Mouse (Mus musculus) fat pad, adult 2 months (tissue): Measurements from ENCODE around the gene Rwdd4a.

Experiments used
- DNase-seq: peaks from one replicate; pipeline ENCODE4 v3.0.0-alpha.2; 2011; ENCODE audit warnings: low read depth, low spot score; ENCODE audit errors: extremely low read depth

The Rwdd4a gene

GRCm38 (mm10) chr8:47533344-47534125 lies at the start of gene Rwdd4a, which contains the start of gene Trappc11:
TSS of gene Rwdd4a (plus strand) at chr8:47533664.
TSS of gene Trappc11 (minus strand) at chr8:47533470.
- peak; percentile 89 for DNase-seq

GRCm38 (mm10) chr8:47487231-47487630 lies 46.2 kb upstream of the Rwdd4a start:
- DNase-seq, result no peak

GRCm38 (mm10) chr8:47493106-47493505 lies 40.4 kb upstream of the Rwdd4a start:
- DNase-seq, result no peak

- no peak for DNase-seq
Measured at GRCm38 (mm10) chr8:47494602-47495153, 38.8 kb upstream of the Rwdd4a start.

- DNase-seq, result no peak
Measured at GRCm38 (mm10) chr8:47495428-47495827, 38.0 kb upstream of the Rwdd4a start.

GRCm38 (mm10) chr8:47501994-47502393 lies 31.5 kb upstream of the Rwdd4a start:
- DNase-seq, result no peak

GRCm38 (mm10) chr8:47502546-47502945 lies 30.9 kb upstream of the Rwdd4a start:
- DNase-seq, result no peak

GRCm38 (mm10) chr8:47505431-47505830 lies 28.0 kb upstream of the Rwdd4a start:
- no peak for DNase-seq

GRCm38 (mm10) chr8:47510930-47511329 lies 22.5 kb upstream of the Rwdd4a start:
- no peak for DNase-seq

GRCm38 (mm10) chr8:47513601-47514000 lies 19.9 kb upstream of the Rwdd4a start:
- no peak for DNase-seq

- no peak for DNase-seq
Measured at GRCm38 (mm10) chr8:47528094-47528493, 5.4 kb upstream of the Rwdd4a start.

GRCm38 (mm10) chr8:47538323-47538722 lies 4.9 kb downstream of the Rwdd4a start:
- DNase-seq, result no peak

GRCm38 (mm10) chr8:47542746-47543145 lies 9.3 kb downstream of the Rwdd4a start:
- DNase-seq, result no peak

- no peak for DNase-seq
Measured at GRCm38 (mm10) chr8:47544094-47544493, 10.6 kb downstream of the Rwdd4a start.

- DNase-seq, result no peak
Measured at GRCm38 (mm10) chr8:47547102-47547501, 13.6 kb downstream of the Rwdd4a start.

- no peak for DNase-seq
Measured at GRCm38 (mm10) chr8:47553613-47554012, 20.1 kb downstream of the Rwdd4a start.

- DNase-seq, result no peak
Measured at GRCm38 (mm10) chr8:47556446-47556845, 23.0 kb downstream of the Rwdd4a start.

- no peak for DNase-seq
Measured at GRCm38 (mm10) chr8:47558274-47558673, 24.8 kb downstream of the Rwdd4a start.

GRCm38 (mm10) chr8:47560801-47561200 lies 27.3 kb downstream of the Rwdd4a start:
- no peak for DNase-seq

GRCm38 (mm10) chr8:47566551-47566950 lies 33.1 kb downstream of the Rwdd4a start:
- no peak for DNase-seq

- DNase-seq, result no peak
Measured at GRCm38 (mm10) chr8:47568098-47568497, 34.6 kb downstream of the Rwdd4a start.

- no peak for DNase-seq
Measured at GRCm38 (mm10) chr8:47570161-47570560, 36.7 kb downstream of the Rwdd4a start.

- DNase-seq, result no peak
Measured at GRCm38 (mm10) chr8:47573482-47573881, 40.0 kb downstream of the Rwdd4a start.
